Mouse (Mus musculus) CD4-positive naive resting alpha-beta T cell, adult 76 days (primary cell): ENCODE results near the gene Zzz3. TPM values are rescaled to one million over a fixed set of nuclear protein-coding genes. Genes with fewer than 3 reads are reported as not detected.

Experiments
- total RNA-seq: library from RNA; stranded (reverse); gene quantifications from one replicate; pipeline ENCODE4 v1.2.4, GENCODE M21; 2023

The Zzz3 gene
- 86.1 TPM for total RNA-seq

GRCm38 (mm10) chr3:152395350-152396277, at the start of gene Zzz3:
Gene Zzz3 (plus strand): TSS chr3:152395473.

GRCm38 (mm10) chr3:152345732-152346632, 49.3 kb upstream of the Zzz3 start, which contains the start of gene Usp33:
Gene Usp33 (plus strand): TSS chr3:152346478.

Other genes starting within 250 kb of the Zzz3 start
- not detected for gene Gipc2, start 229.2 kb upstream of the Zzz3 start, total RNA-seq
- gene Dnajb4, start 185.2 kb upstream of the Zzz3 start, total RNA-seq: 56.1 TPM
- 333 TPM for gene Fubp1, start 185.1 kb upstream of the Zzz3 start, total RNA-seq
- not detected for gene Nexn, start 129.1 kb upstream of the Zzz3 start, total RNA-seq
- 13.3 TPM for gene Miga1, start 55.1 kb upstream of the Zzz3 start, total RNA-seq
- gene Usp33, start 49.0 kb upstream of the Zzz3 start, total RNA-seq: 58.1 TPM